Mouse (Mus musculus) hindbrain, postnatal 0 days (tissue): Measurements from ENCODE around the gene Zfp346. TPM values are rescaled to one million over a fixed set of nuclear protein-coding genes. Genes with fewer than 3 reads are reported as not detected.

ENCODE experiments used
- ATAC-seq: fragments of 200-750 bp; cut with Nextera tagmentation; 2 replicates; pipeline ENCODE4 v1.8.0; 2017; ENCODE audit warnings: mild to moderate bottlenecking, moderate TSS enrichment, moderate library complexity
- DNase-seq: peaks from one replicate; pipeline ENCODE4 v3.0.0-alpha.2; 2015; ENCODE audit warnings: low spot score
- H3K27ac ChIP-seq: fragments of 300-500 bp; sonication (generic); 2 replicates; pipeline ENCODE4 v1.5.1; 2014; ENCODE audit warnings: mild to moderate bottlenecking
- H3K27me3 ChIP-seq: fragments of 300-500 bp; sonication (generic); 2 replicates; pipeline ENCODE4 v1.6.1; 2014; ENCODE audit warnings: low read length, mixed read lengths; ENCODE audit not compliant: insufficient read depth
- H3K36me3 ChIP-seq: fragments of 300-500 bp; sonication (generic); 2 replicates; pipeline ENCODE4 v1.6.1; 2014; ENCODE audit warnings: low read length, mixed read lengths; ENCODE audit not compliant: insufficient read depth
- H3K4me1 ChIP-seq: fragments of 300-500 bp; sonication (generic); 2 replicates; pipeline ENCODE4 v1.6.1; 2014; ENCODE audit warnings: antibody characterized with exemption, low read length, mixed read lengths; ENCODE audit not compliant: insufficient read depth
- H3K4me2 ChIP-seq: fragments of 300-500 bp; sonication (generic); 2 replicates; pipeline ENCODE4 v1.6.1; 2014; ENCODE audit warnings: low read depth, mild to moderate bottlenecking, low read length, moderate library complexity, mixed read lengths
- H3K4me3 ChIP-seq: fragments of 300-500 bp; sonication (generic); 2 replicates; pipeline ENCODE4 v1.5.1; 2014; ENCODE audit warnings: low read length
- H3K9ac ChIP-seq: fragments of 300-500 bp; sonication (generic); replicated peaks from 2 replicates; pipeline ENCODE4 v1.6.1; 2014; ENCODE audit warnings: mild to moderate bottlenecking, low read length, moderate library complexity, mixed read lengths
- H3K9me3 ChIP-seq: fragments of 300-500 bp; sonication (generic); 2 replicates; pipeline ENCODE4 v1.6.1; 2016; ENCODE audit warnings: low read length, mixed read lengths
- CTCF ChIP-seq: IDR thresholded peaks from 2 replicates; pipeline ENCODE4 v1.5.1; 2016; ENCODE audit warnings: antibody characterized with exemption, control low read depth, low read depth
- WGBS: fragments of 180-500 bp; shearing (Covaris S2); extraction: QIAGEN DNeasy Blood & Tissue Kit; methylation state at CpG from one replicate; pipeline ENCODE4 v1.1.7; 2014; 5-methylcytosine and 5-hydroxymethylcytosine counted together
- polyA plus RNA-seq: library from polyadenylated mRNA; unstranded; fragments of >200 nt; fragmentation: Nextera tagmentation; extraction: Ambion mirVana; gene quantifications from 2 replicates; pipeline ENCODE4 v1.2.1, GENCODE M21; 2015
- total RNA-seq: library from RNA; depleted of rRNA; stranded (reverse); fragments of >200 nt; gene quantifications from 2 replicates; pipeline ENCODE4 v1.2.3, GENCODE M21; 2014

Gene Zfp346
- total and polyA plus RNA-seq, 2 experiments from 2014 or later = 22.3 to 33.7 TPM

- H3K4me3 ChIP-seq = peak overlapping the region; percentile 93
- ATAC-seq (no peak), DNase-seq (peak; percentile 14)
- peaks cover 7% of the 10 kb centered on the region for H3K4me1 ChIP-seq
- H3K36me3 ChIP-seq = no peaks in the 10 kb centered on the region
- H3K9ac ChIP-seq = peak overlapping the region; percentile 88
- peak overlapping the region; percentile 87 for H3K4me2 ChIP-seq
- H3K27ac ChIP-seq = peak overlapping the region; percentile 89; the same call in 1 of the 2 replicates
- TF ChIP-seq CTCF = no peak
- H3K27me3 ChIP-seq = no peaks in the 10 kb centered on the region
- 21% methylated on average over 8 of the region's 8 CpGs for WGBS
- H3K9me3 ChIP-seq = no peaks in the 10 kb centered on the region
Observed at GRCm38 (mm10) chr13:55105953-55106691, 1.0 kb downstream of the Zfp346 start.

GRCm38 (mm10) chr13:55107116-55107515, 2.0 kb downstream of the Zfp346 start:
- no peak overlapping the region for H3K4me3 ChIP-seq
- no peak for TF ChIP-seq CTCF
- H3K27me3 ChIP-seq = no peaks in the 10 kb centered on the region
- no peak overlapping the region for H3K9ac ChIP-seq
- ATAC-seq (no peak), DNase-seq (no peak)
- no peaks in the 10 kb centered on the region for H3K9me3 ChIP-seq
- WGBS = 90% methylated on average over 4 of the region's 4 CpGs
- H3K4me1 ChIP-seq = peaks cover 7% of the 10 kb centered on the region
- H3K36me3 ChIP-seq = no peaks in the 10 kb centered on the region
- H3K27ac ChIP-seq = no peak overlapping the region
- H3K4me2 ChIP-seq = no peak overlapping the region

GRCm38 (mm10) chr13:55107694-55108093, 2.6 kb downstream of the Zfp346 start:
- no peaks in the 10 kb centered on the region for H3K9me3 ChIP-seq
- H3K27ac ChIP-seq = no peak overlapping the region
- no peaks in the 10 kb centered on the region for H3K36me3 ChIP-seq
- no peaks in the 10 kb centered on the region for H3K27me3 ChIP-seq
- H3K9ac ChIP-seq = no peak overlapping the region
- no peak overlapping the region for H3K4me3 ChIP-seq
- peaks cover 7% of the 10 kb centered on the region for H3K4me1 ChIP-seq
- 81% methylated on average over 8 of the region's 8 CpGs for WGBS
- no peak overlapping the region for H3K4me2 ChIP-seq
- no peak for ATAC-seq
- no peak for TF ChIP-seq CTCF
- no peak for DNase-seq

- Histone ChIP-seq H3K4me1 (no peaks in the 10 kb centered on the region), H3K4me2 (no peak overlapping the region), H3K27me3 (no peaks in the 10 kb centered on the region), H3K9me3 (no peaks in the 10 kb centered on the region), H3K27ac (no peak overlapping the region), H3K36me3 (peaks cover 41% of the 10 kb centered on the region; the same call in 1 of the 2 replicates), H3K9ac (no peak overlapping the region), H3K4me3 (no peak overlapping the region)
- ATAC-seq (no peak), DNase-seq (no peak)
- whole genome bisulfite sequencing = 87% methylated on average over 6 of the region's 6 CpGs
- TF ChIP-seq CTCF = no peak
Observed at GRCm38 (mm10) chr13:55114375-55114774, 9.3 kb downstream of the Zfp346 start.

GRCm38 (mm10) chr13:55124903-55125302, 19.8 kb downstream of the Zfp346 start:
- Histone ChIP-seq H3K36me3 (peaks cover 28% of the 10 kb centered on the region; the same call in 1 of the 2 replicates), H3K27ac (no peak overlapping the region), H3K27me3 (no peaks in the 10 kb centered on the region), H3K4me2 (no peak overlapping the region), H3K9ac (no peak overlapping the region), H3K4me1 (no peaks in the 10 kb centered on the region), H3K9me3 (no peaks in the 10 kb centered on the region), H3K4me3 (no peak overlapping the region)
- WGBS = 87% methylated on average over 6 of the region's 6 CpGs
- ATAC-seq (no peak), DNase-seq (no peak)
- TF ChIP-seq CTCF = no peak

- no peak within 1 kb of the TSS for H3K4me3 ChIP-seq
- no peak for TF ChIP-seq CTCF
- H3K4me2 ChIP-seq = no peak within 1 kb of the TSS
- H3K9ac ChIP-seq = no peak within 1 kb of the TSS
- no peaks in the 10 kb centered on the region for H3K27me3 ChIP-seq
- H3K27ac ChIP-seq = no peak within 1 kb of the TSS
- ATAC-seq (no peak), DNase-seq (no peak)
- no peaks in the 10 kb centered on the region for H3K9me3 ChIP-seq
- 94% methylated on average over 2 of the region's 2 CpGs for WGBS
- H3K36me3 ChIP-seq = peaks cover 24% of the 10 kb centered on the region
- no peaks in the 10 kb centered on the region for H3K4me1 ChIP-seq
Observed at GRCm38 (mm10) chr13:55133448-55133847, 28.3 kb downstream of the Zfp346 start, which contains the start of gene Gm17617. Gene Gm17617, minus strand, starts transcription at chr13:55133548.

GRCm38 (mm10) chr13:55135382-55135781, 30.3 kb downstream of the Zfp346 start:
- ATAC-seq = peak; percentile 49; the same call in 1 of the 2 replicates
- WGBS = 5% methylated on average over 5 of the region's 5 CpGs
- peak; percentile 47 for DNase-seq
- Histone ChIP-seq H3K9me3 (no peaks in the 10 kb centered on the region), H3K27me3 (no peaks in the 10 kb centered on the region), H3K9ac (no peak overlapping the region), H3K36me3 (peaks cover 15% of the 10 kb centered on the region), H3K4me2 (no peak overlapping the region), H3K4me1 (no peaks in the 10 kb centered on the region), H3K27ac (no peak overlapping the region), H3K4me3 (no peak overlapping the region)
- peak; percentile 82 for TF ChIP-seq CTCF
